Mouse (Mus musculus): Measurements from ENCODE around the gene Hoxd10.

The Hoxd10 gene

DNA sequence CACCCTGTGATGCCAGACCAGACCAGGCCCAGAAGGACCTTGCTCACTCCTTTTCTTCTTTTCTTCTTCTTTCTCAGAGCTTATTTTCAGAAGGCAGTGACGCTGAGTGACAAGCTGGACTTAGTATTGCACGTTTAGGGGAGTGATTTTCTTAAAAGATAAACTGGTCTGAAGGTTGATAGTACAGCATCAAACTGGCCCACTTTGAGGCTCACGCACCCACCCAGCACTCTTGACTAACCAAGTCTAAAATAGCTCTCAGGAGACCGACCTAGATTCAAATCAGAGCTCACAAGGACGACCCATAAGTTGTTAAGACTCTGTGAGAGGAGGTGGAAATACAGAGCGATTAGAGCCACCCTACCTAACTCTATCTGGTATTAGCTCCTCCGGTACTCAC lies 25.3 kb upstream of the Hoxd10 start:
- DNase-seq (ENCODE audit: low spot score in 2 of 2) = no peak

DNA sequence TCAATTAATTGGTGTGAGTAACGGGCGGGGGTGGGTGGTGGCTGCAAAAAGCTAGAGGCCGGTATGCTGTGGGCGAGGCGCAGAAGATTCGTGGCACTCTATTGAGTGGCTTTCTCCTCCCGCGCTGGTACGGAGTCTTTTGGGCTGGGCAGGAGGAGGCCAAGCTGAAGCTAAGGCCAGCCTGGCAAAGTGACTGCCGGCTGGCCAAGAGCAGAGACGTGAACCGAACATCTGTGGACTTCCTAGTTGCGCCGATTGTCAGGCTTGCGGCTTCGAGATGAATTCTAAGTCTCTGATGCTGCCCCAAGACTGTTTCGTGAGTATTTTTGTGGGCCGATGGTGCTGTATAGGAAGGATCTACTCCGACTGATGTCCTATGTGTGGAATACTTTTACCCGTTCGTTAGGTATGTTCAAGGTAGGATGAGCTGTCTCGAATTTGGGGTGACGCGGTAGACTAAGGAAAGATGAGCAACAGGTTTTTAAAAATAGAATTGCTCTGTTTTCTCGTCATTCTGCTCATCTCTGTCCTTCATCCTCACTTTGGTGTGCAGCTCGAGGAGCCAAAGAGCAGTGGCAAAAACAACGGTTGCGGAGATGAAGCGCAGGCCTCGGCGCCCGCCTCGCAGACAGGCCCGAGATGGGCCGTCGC lies 24.4 kb upstream of the Hoxd10 start:
- DNase-seq (ENCODE audit: low spot score in 2 of 2) = no peak

DNA sequence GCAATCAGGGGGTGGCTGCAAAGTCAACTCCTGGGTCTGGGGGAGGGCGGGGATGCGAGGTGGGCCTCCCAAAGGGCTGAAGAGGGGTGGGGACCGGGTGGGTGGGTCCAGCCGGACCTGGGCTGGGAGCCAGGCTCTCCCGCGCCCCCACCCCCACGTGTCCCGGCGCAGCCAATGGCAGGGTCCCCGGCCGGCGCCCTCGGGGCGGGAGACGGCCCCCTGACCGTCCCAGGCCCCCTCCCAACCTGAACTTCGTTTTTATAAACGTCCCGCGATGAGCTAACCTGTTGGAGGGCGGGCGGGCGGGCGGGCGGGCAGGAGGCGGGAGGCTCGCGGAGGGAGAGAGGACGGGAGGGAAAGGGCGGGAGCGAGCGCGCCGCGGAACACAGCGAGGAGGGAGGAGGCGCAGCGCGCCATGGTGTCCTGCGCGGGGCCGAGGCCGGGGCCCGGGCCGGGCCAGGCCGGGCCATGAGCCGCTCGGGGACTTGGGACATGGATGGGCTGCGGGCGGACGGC lies 23.8 kb upstream of the Hoxd10 start, which contains the start of gene Hoxd13:
Gene Hoxd13 (plus strand): TSS at position 469 of the 516 bp plus-strand sequence.
- DNase-seq (ENCODE audit: low spot score in 2 of 2) = no peak

DNA sequence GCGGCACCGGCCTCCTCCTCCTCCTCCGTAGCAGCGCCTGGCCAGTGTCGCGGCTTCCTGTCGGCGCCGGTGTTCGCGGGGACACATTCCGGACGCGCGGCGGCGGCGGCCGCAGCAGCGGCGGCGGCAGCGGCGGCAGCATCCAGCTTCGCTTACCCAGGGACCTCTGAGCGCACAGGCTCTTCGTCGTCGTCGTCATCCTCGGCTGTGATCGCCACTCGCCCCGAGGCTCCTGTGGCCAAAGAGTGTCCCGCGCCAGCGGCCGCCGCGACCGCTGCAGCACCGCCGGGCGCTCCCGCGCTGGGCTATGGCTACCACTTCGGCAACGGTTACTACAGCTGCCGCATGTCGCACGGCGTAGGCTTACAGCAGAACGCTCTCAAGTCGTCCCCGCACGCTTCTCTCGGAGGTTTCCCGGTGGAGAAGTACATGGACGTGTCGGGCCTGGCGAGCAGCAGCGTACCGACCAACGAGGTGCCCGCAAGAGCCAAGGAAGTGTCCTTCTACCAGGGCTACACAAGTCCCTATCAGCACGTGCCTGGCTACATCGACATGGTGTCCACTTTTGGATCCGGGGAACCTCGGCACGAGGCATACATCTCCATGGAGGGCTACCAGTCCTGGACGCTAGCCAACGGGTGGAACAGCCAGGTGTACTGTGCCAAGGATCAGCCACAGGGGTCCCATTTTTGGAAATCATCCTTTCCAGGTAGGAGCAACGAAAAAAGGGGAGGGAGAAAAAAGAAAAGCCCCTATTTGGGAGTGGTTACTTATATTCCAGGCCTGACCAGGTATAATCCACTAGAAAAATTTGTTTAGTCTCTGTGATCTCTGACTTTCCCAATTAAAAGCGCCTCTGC lies 23.1 kb upstream of the Hoxd10 start:
- DNase-seq (ENCODE audit: low spot score in 2 of 2) = no peak

DNA sequence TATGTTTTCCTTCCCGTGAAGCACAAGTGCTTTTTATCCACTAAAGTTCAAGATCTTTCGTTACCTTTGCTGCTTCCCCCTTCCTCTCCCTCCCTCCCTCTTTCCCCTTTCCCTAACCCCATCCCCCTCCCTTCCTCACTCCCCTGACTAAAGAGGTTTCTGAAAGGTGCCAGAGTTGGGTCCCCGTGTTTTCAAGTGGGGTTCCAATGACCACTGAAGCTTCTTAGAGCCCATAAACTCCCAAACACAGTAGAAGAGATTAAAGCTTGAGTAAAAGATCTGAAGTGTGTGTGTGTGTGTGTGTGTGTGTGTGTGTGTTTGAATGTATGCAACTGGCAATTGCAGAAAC lies 22.5 kb upstream of the Hoxd10 start:
- no peak for DNase-seq (ENCODE audit: low spot score in 2 of 2)

DNA sequence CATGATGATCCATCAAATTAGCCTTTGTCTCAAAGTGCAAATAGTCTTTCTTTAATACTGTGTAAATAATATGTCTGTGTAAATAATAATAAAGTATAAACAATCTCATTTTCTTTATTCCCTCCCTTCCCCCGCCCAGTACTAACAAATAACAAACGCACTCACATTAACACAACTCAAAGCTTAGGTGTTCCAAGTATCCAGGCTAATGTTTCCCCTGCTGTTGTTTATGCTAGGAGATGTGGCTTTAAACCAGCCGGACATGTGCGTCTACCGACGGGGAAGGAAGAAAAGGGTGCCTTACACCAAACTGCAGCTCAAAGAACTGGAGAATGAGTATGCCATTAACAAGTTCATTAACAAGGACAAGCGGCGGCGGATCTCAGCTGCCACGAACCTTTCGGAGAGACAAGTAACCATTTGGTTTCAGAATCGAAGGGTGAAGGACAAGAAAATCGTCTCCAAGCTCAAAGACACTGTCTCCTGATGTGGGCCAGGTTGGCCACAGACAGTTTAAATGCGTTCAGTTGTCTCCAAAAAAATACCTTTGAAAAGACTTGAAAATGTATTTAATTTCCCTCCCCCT lies 22.0 kb upstream of the Hoxd10 start:
- DNase-seq (ENCODE audit: low spot score in 2 of 2) = no peak

DNA sequence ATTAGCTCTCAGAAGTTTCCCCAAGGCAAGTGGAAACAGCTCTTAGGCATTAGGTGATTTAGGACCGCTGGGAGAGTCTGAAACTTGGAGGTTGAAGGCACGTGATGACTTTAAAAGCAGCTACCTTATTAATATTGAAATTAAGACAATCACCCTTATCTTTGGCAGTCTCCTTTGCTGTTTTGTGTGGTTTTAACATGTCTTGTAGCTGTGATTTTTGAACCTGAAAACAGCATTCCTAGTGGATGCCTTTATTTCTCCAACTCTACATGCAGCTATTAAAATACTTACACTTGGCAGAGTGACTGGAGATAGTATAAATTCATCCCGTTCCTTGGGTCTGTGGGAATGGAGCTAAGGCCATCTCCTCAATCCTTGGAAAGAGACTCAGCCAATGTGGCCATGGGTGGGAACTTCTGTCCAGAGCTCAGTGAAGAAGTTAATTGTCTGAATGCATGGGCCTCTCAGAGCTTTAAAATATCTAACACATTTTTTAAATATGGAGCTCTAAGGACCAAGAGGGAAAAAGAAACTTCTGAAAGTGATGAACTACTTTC lies 21.0 kb upstream of the Hoxd10 start:
- no peak for DNase-seq (ENCODE audit: low spot score in 2 of 2)

DNA sequence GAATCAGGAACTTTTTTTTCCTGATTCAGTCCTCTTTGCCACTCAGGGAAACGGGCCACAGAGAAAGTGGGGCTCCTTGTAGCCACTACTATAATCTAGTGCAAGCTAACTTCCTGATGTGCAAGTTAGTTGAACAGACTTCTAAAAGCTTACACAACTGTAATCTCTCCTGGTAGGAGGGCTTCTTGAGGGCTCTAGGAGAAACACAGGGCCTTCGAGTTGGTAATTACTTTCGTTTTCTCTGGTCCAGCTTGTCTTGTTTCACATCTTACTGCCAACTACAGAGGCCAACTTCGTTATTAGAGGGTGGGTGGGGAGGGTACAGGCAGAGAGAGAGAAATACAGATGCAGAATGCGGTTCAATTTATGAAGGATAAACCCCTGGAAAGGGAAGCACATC lies 19.9 kb upstream of the Hoxd10 start:
- DNase-seq (ENCODE audit: low spot score in 2 of 2) = no peak

DNA sequence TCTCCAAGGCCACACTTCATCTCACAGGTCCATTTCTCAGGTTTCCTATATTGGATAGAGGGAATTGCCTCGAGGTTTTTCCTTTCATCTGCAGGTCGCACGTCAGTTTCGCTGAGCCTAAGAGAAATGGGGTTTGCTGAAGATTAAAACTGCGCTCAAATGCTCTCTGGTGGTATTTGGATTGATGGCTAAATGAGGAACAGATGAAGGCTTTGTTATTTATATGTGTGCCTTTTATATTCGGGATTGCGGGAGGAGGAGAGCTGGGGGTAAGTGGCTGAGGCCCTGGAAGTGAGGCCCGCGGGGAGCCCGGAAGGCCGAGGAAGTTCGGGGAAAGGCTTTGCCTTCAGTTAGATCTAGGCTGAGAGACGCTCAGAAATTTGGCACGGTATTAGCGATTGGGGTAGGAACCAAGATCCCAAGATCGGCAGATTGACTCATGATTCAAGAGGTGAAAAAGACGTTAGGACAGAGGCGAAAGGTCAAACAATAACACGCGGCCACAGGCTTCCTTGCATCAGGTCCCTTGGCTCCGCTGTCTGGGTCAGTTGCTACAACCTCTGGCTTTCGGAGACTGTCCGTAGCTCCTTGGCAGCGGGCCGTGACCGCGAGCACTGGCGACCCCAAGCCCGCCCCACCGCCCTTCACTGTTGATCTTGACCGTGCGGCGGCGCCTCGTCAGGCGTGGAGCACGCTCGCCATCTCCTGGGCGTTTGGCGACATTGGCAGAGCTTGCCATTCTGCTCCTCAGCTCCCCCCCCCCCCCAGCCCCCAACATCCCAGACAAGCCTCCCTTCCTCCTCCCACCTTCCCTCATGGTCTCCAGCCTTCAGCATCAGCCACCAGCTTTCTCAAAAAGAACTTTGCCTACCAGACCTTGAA lies 19.0 kb upstream of the Hoxd10 start:
- no peak for DNase-seq (ENCODE audit: low spot score in 2 of 2)

DNA sequence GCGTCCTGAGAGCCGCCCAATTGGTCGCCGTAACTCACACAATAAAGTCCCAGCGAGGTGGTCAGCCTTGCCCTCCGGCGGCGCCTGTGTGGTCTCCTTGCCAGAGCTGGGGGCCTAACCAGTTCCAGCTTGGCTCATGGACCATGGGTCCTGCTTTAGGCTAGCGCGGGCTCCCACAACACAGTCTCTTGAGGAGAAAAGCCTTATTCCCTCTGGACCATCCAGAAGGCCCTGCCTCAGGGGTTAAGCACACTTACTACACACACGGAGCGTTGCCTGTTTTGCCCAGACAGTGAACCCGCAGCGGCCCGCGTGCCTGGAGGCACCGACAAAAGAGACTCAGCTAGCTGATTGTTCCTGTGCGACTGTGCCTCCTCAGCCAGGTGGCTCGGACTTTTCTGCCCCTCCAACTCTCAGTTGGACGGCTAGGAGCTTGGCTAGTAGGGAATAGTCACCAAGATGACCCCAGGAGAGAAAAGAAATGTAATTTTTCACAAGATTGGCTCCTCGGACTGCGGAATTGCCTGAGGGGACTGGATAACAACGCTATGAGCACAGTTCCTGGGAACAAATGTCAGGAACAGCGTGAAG lies 17.8 kb upstream of the Hoxd10 start:
- DNase-seq (ENCODE audit: low spot score in 2 of 2) = no peak

DNA sequence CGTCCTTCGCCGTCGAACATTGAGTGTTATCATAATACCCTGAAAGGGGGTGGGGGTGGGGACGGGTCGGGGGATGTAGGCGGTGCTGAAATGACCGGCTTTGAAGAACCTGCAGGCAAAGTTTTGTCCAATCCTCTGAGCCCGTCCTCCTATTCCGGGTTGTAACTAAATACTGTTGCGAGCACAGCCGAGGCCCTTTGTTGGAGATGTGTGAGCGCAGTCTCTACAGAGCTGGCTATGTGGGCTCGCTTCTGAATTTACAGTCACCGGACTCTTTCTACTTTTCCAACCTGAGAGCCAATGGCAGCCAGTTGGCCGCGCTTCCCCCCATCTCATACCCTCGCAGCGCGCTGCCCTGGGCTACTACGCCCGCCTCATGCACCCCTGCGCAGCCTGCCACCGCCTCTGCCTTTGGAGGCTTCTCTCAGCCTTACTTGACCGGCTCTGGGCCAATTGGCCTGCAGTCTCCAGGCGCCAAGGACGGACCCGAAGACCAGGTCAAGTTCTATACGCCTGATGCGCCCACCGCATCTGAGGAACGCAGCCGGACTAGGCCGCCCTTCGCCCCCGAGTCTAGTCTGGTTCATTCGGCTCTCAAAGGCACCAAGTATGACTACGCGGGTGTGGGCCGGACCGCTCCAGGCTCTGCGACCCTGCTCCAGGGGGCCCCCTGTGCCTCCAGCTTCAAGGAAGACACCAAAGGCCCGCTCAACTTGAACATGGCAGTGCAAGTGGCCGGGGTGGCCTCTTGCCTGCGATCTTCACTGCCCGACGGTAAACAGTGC lies 16.7 kb upstream of the Hoxd10 start, which contains the start of gene Hoxd12:
Gene Hoxd12 (plus strand): TSS at position 133 of the 785 bp plus-strand sequence.
- no peak for DNase-seq (ENCODE audit: low spot score in 2 of 2)

DNA sequence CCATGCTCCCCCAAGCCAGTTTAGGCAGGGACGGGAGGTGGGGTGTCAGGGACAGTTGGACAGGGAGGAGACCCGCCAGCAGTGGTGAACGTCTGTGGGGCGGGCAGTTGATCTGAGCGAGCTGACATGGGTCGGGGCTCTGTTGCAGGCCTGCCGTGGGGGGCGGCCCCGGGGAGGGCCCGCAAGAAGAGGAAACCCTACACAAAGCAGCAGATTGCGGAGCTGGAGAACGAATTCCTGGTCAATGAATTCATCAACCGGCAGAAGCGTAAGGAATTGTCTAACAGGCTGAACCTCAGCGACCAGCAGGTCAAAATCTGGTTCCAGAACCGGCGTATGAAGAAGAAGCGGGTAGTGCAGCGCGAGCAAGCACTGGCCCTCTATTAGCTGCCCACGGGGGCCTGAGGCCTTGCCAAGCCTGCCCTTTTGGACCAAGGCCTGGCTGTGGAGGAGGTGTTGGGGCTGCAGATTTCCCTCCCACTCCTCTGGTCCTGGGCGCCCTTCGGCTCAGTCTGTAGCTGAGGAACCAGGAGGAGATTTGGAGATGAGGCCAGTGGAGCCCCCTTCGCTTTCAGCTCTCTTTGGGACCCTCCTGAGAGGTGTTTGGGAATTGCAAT lies 15.9 kb upstream of the Hoxd10 start:
- DNase-seq (ENCODE audit: low spot score in 2 of 2) = no peak

DNA sequence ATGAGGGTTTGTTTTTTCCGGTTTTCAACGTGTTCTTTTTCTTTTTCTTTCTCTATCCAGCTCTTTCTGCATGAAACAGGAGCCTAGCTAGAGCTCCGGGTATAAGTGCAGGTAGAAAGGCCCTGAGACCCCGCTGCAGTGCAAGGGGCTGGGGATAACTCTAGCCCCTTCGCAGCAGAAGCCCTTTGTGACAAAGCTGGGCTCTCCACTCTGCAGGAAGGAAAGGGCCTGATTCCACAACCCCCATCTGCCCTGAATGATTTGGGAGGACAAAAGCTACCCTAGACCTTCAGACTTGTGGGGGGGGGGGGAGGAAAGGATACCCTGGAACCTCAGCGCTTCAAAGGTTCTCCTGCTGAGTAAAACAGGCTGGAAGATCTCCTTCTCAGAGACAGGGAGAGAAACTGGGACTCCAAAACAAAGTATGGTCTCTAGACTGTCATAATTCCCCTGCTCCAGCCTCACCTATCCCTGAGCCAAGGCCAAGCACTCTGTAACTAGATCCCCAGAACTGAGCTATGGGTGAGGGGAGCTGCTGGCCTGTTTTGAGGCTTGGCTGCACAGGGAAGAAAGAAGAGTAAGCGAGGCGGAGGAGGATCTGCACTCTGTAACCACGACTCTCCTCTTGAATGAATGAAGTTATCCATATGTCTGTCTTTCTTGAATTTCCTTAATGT lies 15.2 kb upstream of the Hoxd10 start:
- DNase-seq (ENCODE audit: low spot score in 2 of 2) = no peak

DNA sequence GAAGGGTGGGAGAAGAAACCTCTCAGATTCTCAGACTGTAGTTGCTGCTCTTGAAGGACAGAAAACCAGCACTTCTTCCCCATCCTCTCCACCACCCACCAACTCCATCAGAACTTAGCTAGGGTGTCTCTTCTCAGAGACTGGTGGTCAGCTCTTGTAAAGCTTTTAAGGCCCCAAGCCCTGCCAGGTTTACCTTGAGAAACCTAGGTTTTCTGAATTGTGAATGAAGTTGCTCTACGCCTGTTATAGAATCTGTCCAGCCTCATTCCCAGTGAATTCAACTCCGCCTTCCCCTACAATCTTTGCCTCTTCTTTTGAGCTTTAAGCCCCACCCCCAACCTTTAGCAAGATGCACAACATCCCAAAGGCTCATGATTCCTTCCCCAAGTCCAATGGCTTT lies 14.6 kb upstream of the Hoxd10 start:
- DNase-seq (ENCODE audit: low spot score in 2 of 2) = no peak

DNA sequence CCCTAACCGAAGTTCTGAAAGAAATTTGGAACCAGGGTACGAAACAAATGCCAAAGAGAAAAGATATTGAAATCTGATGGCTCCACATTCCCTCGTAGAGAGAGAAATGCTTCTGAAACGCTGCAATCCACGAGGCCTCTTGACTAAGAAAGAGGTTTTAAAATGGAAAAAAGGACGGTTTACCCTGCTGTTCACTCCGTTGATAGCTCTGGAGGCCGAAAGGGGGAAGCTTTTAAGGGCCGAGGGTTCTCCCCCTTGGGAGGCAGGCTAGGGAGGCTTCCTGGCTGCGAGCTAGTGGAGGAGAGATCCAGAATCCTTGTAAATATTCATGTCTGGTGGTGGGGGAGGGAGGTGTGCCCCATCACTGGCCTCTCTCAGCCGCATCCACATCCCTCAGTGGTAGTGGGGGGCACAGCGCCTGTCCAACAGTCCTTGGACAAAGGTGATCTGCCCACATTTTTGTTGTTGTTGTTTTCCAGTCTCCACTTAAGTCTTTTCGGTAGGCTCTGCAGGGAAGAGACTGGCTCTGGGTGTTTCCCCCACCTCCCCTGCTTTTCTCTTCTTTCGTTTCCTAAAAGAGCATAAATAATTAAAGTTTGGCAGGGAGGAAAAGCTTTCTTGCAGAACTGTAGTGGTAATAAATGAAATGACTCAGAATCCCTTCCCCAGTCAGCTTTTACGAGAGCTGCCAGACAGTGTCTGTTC lies 12.7 kb upstream of the Hoxd10 start, which contains the start of gene Hoxd11:
Gene Hoxd11 (plus strand): TSS at position 667 of the 705 bp plus-strand sequence.
- no peak for DNase-seq (ENCODE audit: low spot score in 2 of 2)

DNA sequence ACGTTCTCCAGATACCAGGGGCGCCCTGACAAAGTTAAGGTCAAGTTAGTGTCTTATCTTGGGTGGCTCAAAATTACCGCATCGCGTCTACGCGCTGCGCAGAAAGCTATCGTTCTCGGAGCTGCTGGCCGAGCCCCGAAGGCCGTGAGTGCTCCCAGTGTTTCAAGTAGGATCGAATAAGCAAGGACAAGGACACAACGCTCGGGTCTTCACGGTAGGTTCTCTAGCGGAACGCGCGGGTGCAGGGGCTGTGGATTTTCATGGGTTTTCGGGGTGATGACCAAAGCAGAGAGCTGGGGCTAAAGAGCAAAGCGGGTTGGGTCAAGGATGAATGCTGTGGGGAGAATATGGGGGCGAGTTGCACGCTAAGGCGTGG lies 12.1 kb upstream of the Hoxd10 start:
- no peak for DNase-seq (ENCODE audit: low spot score in 2 of 2)

DNA sequence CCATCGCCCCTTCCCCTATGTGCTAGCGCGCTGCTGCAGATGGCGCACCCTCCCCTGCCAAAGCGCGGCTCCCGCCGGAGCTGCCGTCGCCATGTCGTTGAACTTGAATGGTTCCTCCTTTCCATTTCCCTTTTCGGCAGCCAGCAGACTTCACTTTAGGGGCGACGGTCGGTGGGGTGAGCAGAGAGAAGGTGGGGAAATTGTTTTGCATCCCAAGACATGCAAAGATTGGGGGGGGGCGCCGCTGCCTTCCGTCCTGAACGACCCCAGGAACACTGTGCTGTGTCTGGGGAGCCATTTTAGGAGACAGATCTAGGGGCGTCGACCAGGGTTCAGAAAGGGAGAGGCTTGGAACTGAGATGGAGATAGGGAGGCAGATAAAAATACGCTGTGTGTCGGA lies 11.7 kb upstream of the Hoxd10 start:
- DNase-seq (ENCODE audit: low spot score in 2 of 2) = no peak
